Mouse (Mus musculus) bone marrow, adult 2 months (tissue): Measurements from ENCODE around the gene Krt24.

ENCODE experiments used
- CTCF ChIP-seq: fragments of 200-500 bp; IDR thresholded peaks from 2 replicates; pipeline ENCODE4 v1.5.1; 2011; ENCODE audit warnings: low read length, control low read depth; ENCODE audit not compliant: control insufficient read depth, insufficient read depth
- POLR2A ChIP-seq: fragments of 200-500 bp; IDR thresholded peaks from 2 replicates; pipeline ENCODE4 v1.6.1; 2011; ENCODE audit warnings: low read depth, mild to moderate bottlenecking, control low read depth, low read length, borderline replicate concordance; ENCODE audit not compliant: control insufficient read depth

- TF ChIP-seq POLR2A = no peak
- TF ChIP-seq CTCF = no peak
Measured at GRCm38 (mm10) chr11:99322851-99323250, 37.8 kb upstream of the Krt24 start, which contains the start of gene Krt25.
